Mouse (Mus musculus): ENCODE data around the gene Pimreg.

DNA sequence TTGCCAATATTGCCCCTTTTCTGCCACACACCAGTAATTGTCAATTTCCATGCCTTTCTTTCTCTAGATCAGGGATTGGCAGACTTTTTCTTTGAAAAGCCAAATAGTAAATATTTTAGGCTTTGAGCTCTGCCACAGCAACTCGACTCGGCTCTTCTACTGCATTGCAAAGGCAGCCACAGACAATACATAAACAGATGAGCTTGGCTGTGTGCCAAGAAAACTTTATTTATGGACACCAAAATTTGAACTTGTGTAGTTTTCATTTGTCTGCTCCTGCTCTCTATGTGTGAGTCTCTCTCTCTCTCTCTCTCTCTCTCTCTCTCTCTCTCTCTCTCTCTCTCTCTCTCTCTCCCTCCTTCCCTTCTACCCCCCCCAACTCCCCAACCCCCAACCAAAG is 13.3 kb downstream of the Pimreg start:
- no peak for TF ChIP-seq CTCF (IDR thresholded peaks at IDR 0.05; ENCODE audit: extremely low read depth, insufficient read length, insufficient replicate concordance, low read depth, low read length)
- TF ChIP-seq POLR2A (IDR thresholded peaks at IDR 0.05; ENCODE audit: low read depth, low read length): no peak
